Mouse (Mus musculus): ENCODE results near the gene Gm2244.
"Not testable (repeated sequence)": the region's sequence is repeated elsewhere in the genome, so short reads cannot be mapped to it uniquely, and the experiment has no call there.

Gm2244 gene

GRCm38 (mm10) chr14:19549863-19550262 is at the start of gene Gm2244:
Gene Gm2244, minus strand, starts transcription at chr14:19549963.
- not testable (repeated sequence) for DNase-seq

- not testable (repeated sequence) for DNase-seq
These were observed 35.3 kb upstream of the Gm2244 start, which contains the start of gene Gm2237 for GRCm38 (mm10) chr14:19584804-19585667. Gene Gm2237, minus strand, starts transcription at chr14:19585135.
